In genomic region chr10:71347509-71347949, GRCm38 (mm10) we compare ENCODE assay signal across 7 mouse cellular contexts. TPM values are rescaled to one million over a fixed set of nuclear protein-coding genes. Genes with fewer than 3 reads are reported as not detected.
DNase-seq lines count a peak whose midpoint lies in the region; ATAC-seq lines count a peak whose summit lies in the region.

Gene Ipmk (plus strand): TSS chr10:71347763.

- H3K4me2 ChIP-seq in intestine, embryonic 15.5 days (replicated peaks): peak within 1 kb of the TSS; percentile 82

- peak; percentile 99 to 100 for DNase-seq in adrenal gland, adult 18-20 months (ENCODE audit: low spot score in 2 of 2)
- peak; percentile 97 for DNase-seq in embryo, embryonic 11 days
- peak; percentile 100 for DNase-seq in gastrocnemius, postnatal 36 days
- peak; percentile 99 for DNase-seq in left cerebral cortex, postnatal 25 days (ENCODE audit: low spot score in 2 of 2)
- peak; percentile 98 for DNase-seq in midbrain, embryonic 10.5 days (ENCODE audit: low spot score)
- peak; percentile 100 for DNase-seq in right cerebral cortex, postnatal 4 days

- no peaks in the 10 kb centered on the region for H3K9me3 ChIP-seq in intestine, embryonic 15.5 days
- no peaks in the 10 kb centered on the region for H3K9me3 ChIP-seq in midbrain, embryonic 10.5 days (replicated peaks)

- peak within 1 kb of the TSS; percentile 91 for H3K27ac ChIP-seq in intestine, embryonic 15.5 days
- peak within 1 kb of the TSS; percentile 92 for H3K27ac ChIP-seq in midbrain, embryonic 10.5 days (replicated peaks)

- peaks cover 20% of the 10 kb centered on the region for H3K4me1 ChIP-seq in intestine, embryonic 15.5 days (replicated peaks)
- peaks cover 55% of the 10 kb centered on the region for H3K4me1 ChIP-seq in midbrain, embryonic 10.5 days

- peak within 1 kb of the TSS; percentile 88 for H3K9ac ChIP-seq in intestine, embryonic 15.5 days

- H3K27me3 ChIP-seq in intestine, embryonic 15.5 days (replicated peaks): no peaks in the 10 kb centered on the region
- no peaks in the 10 kb centered on the region for H3K27me3 ChIP-seq in midbrain, embryonic 10.5 days (ENCODE audit: low read depth, poor library complexity, severe bottlenecking)

- peak within 1 kb of the TSS; percentile 89 for H3K4me3 ChIP-seq in intestine, embryonic 15.5 days (replicated peaks)
- peak within 1 kb of the TSS; percentile 94 for H3K4me3 ChIP-seq in midbrain, embryonic 10.5 days

- no peaks in the 10 kb centered on the region for H3K36me3 ChIP-seq in intestine, embryonic 15.5 days
- peaks cover 23% of the 10 kb centered on the region for H3K36me3 ChIP-seq in midbrain, embryonic 10.5 days

- WGBS in intestine, embryonic 15.5 days: under 1% methylated on average over 49 of the region's 49 CpGs
- under 1% methylated on average over 49 of the region's 49 CpGs for WGBS in midbrain, embryonic 10.5 days

- intact Hi-C loops in gastrocnemius, postnatal 36 days (cut with DNase I): no loop called here
- intact Hi-C loops in left cerebral cortex, postnatal 25 days (cut with DNase I): no loop called here

- peak; percentile 90 for ATAC-seq in intestine, embryonic 15.5 days

RNA-seq across cellular contexts. Expression of gene Ipmk, which starts in this region (rescaled TPM):
- 10 to 100 TPM; 12.9 to 14.4 TPM for total RNA-seq in adrenal gland, adult 18-20 months (2021)
- 10 to 100 TPM; 14.8 to 16.9 TPM for total RNA-seq in gastrocnemius, postnatal 36 days (2021)
- polyA plus RNA-seq in intestine, embryonic 15.5 days (2015; fragmentation: Nextera tagmentation; extraction: Ambion mirVana): 26.2 and 28.3 TPM in 2 replicates
- total RNA-seq in left cerebral cortex, postnatal 25 days (2021): 10 to 100 TPM; 26.0 to 31.6 TPM
- polyA plus RNA-seq in midbrain, embryonic 10.5 days (2016; fragmentation: Nextera tagmentation; extraction: Ambion mirVana): 19.1 and 20.2 TPM in 2 replicates

Comparison
In these comparisons a context has a peak if more than half of its experiments do, and no peak if none do; other contexts are left out.
1. Peak in every context shown above with its lines: DNase-seq, ATAC-seq, H3K4me3 ChIP-seq and H3K27ac ChIP-seq.